Mouse (Mus musculus) frontal cortex, adult (tissue): ENCODE data around the gene Plekho2.

Experiments
- ATAC-seq: cut with Nextera tagmentation; 2 replicates; pipeline ENCODE4 v1.9.2; 2017; ENCODE audit warnings: mild to moderate bottlenecking, moderate library complexity, mixed read lengths; ENCODE audit not compliant: low TSS enrichment

The Plekho2 gene

DNA sequence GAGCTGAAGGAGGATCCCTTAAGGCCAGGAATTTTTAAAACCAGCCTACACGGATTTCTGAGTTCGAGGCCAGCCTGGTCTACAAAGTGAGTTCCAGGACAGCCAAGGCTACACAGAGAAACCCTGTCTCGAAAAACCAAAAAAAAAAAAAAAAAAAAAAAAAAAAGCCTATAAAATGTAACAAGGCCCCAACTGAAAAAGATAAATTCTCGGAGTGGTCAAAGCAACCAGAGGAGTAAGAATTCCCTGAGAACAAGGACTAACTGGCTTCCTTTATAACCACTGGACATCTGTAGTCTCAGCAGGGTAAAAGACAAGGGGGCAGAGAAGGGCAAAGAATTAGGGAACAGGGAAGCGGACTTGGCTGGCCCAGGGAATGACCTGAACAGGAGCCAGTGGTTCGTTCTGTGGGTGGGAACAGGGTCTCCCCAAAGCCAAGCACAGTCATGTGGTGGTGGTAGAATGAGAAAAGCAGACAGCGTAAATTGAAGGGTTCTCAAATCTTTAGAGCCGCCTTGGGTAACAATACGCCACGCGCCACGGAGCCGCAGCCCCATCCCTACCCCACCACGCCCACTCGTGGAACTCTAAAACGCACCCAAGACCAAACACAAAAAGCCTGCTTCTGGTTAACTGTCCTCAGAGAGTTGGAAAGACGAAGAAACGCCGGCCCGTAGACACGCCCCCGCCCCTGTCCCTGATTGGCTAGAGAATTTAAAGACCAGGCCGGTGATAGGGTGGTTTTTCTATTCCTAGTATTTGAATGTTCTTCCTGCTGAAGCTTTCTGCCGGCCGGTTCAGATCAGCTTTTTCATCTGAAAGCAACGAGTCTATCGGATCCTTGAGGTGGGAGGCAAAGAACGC lies 6.8 kb upstream of the Plekho2 start, which contains the start of gene Pif1:
Pif1 (plus strand) TSS at position 755 of the 864 bp plus-strand sequence.
- peak; percentile 80 for ATAC-seq

DNA sequence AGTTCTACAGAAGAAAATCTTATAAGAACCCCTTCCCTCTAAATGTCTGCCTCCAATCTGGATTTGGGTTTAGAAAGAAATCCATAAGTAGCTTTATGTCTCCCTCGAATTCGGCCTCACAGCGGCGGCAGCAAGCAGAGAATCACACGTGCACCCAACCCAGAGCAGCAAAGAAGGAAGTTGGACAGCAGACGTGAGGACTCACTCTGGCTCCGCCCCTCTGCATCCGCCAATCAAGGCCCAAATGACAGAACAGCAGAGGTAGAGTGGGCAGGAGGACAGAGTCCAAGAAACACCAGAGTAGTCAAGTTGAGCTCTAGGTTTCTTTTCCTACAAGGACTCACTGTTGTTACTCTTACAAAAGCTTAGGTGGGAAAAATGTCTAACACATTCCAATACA lies 3.2 kb upstream of the Plekho2 start:
- no peak for ATAC-seq

DNA sequence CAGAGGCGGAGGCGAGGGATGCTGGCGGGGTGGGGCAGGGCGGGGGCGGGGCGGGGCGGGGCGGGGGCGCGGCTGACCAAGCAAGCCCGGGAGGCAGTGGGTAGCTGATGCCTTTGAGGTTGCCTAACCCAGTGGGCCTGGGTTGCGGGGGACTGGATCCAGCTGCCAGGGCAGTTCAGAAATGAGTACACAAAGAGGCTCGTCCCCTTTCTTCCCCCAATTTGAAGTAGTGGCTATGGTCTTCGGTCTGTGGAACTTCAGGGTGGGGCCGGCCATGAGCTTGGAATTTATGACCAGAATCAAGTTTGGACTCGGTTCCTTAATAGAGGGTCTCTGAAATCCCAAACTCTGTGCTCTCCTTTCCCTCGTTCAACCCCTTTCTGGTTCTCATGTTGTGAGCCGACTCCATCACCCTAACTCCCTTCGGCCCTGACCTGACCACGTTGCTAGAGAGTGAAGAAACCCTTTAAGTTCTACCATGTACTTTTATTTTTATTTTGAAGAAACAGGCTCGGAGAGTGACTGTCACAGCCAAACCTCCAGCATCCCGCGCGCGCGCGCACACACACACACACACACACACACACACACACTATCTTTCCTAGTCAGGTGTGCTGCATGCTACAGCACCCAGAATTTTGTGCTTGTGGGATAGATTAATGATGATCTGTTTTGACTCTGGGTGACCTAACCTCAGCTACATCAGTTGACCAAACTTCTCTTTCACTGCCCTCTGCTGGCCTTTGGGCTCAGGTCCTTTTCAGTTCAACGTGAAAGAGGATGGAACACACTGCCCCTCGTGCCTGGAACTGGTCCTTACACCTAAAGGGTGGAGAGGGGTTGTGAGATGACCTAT lies 789 bp upstream of the Plekho2 start:
- ATAC-seq, result peak; percentile 62

DNA sequence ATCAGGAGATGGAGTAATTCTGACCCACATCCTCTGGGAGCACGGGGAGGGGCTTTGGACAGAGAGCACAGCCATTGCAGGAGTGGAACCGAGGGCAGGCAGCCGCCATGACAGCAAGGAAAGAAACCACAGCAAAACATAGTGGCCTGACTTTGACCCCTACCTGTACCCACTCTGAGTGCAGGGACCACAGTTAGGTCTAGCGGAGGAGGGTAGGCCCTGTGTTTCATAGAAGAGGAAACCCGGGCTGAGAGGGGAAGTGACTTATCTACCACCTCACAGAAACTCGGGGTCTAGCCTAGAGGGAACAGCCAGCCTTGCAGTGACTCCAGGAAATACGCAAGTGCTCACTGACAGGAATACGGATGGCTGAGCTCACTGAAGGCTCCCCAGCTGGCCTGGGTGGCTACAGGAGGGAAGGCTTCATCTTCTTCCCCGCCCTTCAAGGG lies 1.0 kb downstream of the Plekho2 start:
- no peak for ATAC-seq

DNA sequence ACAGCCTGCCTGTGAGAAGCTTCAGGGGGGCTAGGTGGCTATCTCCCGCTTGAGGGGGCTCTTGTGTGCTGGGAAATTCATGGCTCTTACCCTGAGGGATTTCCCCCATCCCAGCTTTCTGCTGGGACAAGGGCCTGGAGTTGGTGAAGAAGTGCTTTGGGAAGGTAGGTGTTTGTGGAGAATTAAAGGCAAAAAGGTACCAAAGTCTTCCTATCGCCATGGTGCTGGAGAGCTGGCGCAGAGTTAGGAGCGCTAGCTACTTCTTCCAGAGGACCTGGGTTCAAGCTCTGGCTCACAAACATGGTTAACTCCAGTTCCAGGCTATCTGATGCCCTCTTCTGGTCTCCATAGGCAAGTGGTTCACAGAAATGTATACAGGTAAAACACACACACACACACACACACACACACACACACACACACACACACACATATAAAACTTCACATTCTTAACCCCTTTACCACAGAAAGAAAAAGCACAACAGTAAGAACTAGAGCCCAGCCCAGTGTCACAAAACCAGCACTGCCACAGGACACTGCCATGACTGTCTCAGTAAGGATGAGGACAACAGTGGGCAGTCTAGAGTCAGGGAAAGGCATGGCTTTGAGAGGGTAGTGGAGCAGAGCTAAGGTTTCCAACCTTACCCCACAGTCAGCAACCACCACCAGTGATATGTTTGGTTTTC lies 2.2 kb downstream of the Plekho2 start:
- no peak for ATAC-seq

DNA sequence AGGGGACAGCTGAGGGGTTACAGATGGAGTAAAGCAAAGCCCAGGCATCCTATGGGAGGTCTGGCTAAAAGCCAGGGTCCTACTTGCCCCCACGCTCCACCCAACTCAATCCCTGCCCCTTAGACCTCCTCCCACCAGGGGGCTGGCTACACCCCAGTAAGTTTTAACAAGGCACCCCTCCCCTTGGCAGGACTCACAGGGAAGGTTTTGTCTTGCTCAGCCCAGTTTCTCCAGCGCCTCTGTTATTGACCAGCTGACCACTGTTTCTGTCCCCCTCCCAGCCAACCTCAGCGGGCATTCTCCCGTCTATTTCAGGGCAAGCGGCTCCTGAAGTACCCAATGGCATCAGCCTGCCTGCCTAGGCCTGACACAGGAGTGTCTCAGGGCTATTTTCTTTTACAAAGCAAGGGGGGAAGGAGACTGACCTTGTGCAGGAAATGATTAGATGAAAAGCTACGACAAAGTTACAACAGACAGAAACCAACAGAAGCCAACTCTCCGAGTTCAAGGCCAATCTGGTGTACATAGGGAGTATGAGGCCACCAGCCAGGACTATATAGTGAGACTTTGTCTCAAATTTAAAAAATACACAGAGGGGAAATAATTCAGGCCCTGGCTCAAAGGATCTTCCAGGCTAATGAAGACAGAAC lies 2.9 kb downstream of the Plekho2 start:
- no peak for ATAC-seq

DNA sequence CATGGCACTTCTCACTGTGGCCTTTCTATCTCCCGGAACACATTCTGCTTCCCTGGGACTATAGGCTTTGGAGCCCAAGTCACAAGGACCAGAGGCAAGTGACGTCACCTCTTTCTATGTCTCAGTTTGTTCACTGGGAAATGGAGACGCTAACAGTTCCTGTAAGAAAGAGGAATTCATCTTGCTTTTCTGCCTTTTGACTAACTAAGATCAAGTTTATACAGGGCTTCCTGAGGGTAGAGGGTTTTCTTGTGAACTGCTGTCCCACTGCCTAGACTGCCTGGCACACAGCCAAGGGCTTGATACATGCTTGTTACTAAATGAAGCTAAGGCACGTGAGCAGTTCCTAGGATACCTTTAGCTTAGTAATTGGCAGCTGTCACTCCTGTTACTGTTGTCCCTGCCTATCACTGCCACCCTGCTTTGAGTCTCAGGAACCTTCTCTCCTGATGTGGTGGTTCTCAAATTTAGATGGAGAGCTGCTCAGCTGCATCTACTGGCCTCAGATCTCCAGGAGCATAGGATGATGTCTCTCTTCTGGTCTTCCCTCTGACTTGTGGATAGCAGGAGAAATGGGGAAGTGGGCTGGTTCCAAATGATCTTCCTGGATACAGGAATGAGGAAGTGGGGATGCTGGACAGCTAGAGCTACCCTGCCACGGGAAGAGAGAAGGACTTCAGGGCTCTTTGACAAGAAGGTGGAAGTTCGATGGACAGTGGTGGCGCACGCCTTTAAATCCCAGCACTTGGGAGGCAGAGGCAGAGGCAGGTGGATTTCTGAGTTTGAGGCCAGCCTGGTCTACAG lies 4.2 kb downstream of the Plekho2 start:
- no peak for ATAC-seq

DNA sequence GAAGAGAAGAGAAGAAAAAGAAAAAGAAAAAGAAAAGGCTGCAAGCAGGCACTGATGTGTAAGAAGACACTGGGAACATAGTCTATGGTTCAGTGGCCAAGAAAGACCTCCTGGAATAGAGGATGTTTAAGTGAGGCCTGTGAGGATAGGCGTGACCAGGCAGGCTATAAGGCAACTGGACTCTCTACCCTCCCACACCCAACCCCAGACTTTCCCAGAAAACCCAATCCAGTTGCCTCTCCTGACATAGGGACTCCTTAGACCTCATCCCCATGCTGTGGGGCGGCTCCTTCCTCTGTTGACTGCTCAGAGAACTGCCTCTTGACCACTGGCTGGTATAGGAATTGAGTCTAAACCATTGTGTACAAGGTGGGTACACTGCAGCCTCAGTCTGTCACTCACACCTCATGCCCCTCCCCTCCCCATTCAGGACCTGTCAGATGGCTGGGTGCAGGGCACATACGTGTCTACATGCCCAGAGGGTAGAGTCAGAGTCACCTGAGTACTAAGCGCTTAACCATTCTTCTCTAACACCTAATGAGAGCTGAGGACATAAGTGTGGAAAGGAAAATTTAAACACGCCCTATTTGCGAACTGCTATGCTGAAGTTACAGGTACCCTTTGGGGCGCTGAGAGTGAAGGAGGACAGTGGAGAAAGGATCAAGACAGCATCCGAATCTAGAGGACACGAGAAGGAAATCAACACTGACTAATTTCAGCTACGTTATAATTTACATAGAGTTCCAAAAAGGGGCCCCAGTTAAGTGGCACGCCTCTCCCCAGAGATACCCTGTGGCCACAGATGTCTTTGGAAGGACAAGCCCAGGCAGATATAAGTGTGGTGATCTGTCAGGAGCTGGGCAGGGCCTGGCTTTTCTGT lies 5.1 kb downstream of the Plekho2 start:
- no peak for ATAC-seq

DNA sequence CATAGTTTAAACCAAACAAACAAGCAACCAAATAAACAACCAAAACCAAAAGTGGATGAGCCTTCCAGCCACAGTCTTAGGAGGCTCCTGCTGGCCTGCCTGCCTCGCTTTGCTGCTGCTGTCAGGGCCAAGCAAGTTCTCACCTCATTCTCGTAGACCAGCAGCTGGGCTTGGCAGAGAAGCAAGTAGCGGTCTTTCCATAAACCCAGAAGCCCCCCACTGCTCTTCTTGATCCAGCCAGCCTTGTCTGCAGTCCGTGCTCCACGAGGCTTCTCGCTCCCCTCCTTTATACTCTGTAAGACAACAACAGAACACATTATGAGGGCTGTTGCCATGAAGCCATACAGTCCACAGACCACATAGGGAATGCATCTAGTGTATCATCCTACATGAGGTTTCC lies 7.0 kb downstream of the Plekho2 start:
- ATAC-seq, result no peak

DNA sequence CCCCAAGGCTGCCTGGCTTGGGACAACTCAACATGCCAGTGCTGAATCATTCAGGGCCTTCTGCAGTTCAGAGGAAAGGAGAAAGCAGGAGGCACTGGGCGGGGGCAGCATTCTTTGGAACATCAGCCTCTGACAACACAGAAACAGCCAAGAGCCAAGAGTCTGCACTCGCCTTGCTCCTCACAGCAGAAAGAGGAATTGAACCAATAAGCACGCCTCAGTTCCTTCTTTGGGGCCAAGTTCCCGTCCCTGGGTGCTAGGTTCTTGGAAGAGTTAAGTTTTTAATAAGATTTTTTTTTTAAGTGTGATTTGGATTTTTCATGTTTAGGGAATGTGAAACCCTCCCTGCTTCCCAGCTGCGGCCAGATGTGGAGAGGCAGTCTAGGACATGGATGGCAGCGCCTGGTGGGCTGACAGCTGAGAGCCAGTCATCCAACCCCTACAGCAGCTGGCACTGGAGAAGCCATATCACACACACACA lies 10.3 kb downstream of the Plekho2 start:
- ATAC-seq, result no peak

DNA sequence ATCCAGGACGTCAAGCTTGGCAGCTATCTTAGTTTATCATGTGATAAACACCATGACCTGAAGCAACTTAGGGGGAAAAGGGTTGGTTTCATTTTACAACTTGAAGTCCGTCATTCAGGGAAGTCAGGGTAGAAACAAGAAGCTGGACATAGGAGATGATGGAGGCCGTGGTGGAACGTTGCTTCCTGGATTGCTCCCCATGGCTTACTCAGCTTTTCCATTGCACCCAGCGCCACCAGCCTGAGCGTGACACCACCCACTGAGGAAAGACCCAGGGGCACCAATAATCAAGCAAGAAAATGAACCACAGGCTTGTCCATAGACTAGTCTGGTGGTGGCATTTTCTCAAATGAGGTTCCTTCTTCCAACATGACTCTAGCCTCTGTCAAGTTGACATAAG lies 11.1 kb downstream of the Plekho2 start:
- ATAC-seq, result no peak

DNA sequence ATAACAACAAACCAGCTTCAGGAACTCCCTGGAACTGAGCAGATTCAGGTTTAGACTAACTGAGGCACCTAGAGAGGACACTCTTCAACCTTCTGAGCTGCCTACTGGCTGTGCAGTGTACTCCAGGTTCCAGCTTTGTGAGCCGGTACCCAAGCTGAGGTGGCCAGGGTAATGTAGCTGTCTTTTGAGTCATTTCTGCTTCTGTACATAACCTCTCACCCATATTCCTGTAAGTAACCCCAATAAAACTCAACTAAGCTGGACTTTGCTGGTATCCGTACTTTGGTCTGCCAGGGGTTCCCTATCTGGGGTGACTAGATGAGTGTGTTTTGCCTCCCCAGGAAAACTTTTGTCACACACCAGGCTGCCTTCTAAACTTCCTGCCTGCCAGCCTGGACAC lies 15.1 kb downstream of the Plekho2 start:
- no peak for ATAC-seq

DNA sequence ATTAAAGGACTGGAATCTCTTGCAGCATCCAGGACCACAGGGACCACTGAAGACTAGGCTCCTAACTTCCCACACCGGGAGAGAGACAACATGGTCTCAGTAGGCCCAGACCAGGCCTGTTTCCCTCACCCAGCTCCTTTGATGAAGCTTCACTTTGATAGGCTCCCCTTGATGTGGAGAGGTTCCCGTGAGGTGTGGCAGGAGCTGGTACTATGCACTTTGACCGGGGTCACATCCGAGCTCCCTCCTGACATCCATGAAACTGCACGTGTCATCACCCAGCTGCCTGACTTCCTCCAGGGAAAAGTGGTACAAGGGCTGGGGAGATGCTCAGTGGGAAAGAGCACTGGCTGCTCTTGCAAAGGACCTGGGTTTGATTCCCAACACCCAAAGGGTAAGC lies 16.8 kb downstream of the Plekho2 start:
- no peak for ATAC-seq

DNA sequence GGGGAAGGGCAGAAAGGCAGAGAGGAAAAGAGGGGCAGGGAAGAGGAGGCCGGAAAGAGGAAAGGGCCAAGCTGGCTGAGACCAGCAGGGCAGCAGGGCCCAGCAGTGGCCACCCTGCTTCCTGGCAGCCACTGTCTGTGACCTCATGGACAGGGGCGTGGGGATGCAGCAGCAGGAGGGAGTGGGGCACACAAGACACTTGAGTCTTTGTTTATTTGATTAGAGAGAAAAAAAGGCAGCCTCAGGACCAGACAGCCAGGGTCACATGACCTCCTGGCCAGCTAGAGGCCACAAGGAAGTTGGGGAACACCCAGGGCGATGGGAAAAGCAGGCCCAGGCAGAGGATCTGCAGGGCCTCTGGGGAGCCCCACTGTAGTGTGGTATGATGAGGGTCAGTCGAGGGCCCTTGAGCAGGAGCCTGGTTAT lies 17.7 kb downstream of the Plekho2 start:
- peak; percentile 80 for ATAC-seq

DNA sequence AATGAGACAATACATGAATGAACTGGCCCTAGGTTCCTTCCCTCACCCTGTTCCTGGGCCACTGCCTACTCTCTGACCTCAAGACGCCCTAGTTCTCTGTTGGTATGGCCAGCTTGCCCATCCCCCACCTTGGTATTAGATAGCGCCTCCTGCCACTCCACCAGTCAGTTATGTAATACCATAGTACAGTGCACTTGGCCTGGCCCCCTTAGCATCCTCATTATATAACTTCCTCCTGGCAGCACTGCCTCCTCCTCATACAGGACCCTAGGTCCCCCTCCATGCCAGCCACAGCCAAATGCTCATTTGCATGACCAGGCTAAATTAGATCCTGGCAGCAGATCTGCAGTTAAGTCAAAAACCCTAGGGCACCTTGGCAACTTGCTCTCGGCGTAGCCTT lies 18.8 kb downstream of the Plekho2 start:
- peak; percentile 11; the same call in 1 of the 2 replicates for ATAC-seq

DNA sequence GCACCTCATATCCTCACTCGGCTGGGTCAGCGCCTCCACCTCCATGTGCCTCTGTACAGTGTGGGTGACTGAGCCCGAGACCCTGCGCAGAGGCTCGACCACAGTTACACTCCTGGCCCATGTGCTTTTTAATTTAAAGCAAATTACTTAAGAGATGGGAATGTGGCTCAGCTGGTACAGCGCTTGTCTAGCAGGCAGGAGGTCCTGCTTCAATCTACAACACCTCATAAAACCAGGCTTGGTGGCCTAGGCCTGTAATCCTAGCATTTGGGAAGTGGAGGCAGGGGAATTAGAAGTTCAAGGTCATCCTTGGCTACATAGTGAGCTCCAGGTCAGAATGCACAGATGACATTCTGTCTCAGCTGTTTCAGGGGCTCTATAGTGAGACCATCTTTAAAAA lies 21.0 kb downstream of the Plekho2 start:
- ATAC-seq, result no peak

DNA sequence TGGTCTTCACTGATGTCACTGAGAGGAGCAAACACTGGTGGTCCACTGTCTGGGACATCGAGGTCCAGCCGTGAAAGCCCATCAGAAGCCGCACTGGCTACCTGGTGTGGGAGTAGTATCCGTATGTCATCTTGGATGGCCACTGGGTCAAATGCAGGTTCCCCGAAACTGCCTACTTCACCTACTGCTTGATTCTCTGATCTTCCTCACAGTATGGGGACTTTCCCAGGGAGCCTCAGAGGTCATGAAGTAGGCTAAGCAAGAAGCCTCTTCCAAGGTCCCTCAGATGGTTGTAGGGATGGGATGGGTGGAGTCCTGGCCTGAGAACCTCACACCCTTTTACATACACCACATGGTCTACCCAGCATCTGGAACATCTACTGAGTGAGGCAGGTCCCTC lies 22.9 kb downstream of the Plekho2 start:
- ATAC-seq, result no peak

DNA sequence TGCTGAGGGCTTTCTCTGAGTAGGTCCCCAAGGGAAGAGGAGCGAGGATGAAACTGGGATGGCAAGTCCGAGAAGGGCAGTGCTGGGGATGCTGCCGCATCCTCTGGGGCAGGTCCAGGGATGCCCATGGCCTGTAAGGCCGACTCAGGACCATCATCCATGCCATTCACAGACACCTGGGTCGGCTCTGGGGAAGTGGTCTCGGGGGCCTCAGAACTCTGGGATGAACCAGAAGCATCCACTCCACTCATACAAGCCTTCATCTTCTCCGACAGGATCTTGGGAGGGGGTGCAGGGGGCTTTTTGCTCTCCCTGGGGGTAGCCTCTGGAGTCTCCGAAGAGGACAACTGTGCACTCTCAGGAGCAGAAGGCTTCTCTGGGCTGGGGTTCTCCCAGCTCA lies 23.5 kb downstream of the Plekho2 start:
- ATAC-seq, result no peak

DNA sequence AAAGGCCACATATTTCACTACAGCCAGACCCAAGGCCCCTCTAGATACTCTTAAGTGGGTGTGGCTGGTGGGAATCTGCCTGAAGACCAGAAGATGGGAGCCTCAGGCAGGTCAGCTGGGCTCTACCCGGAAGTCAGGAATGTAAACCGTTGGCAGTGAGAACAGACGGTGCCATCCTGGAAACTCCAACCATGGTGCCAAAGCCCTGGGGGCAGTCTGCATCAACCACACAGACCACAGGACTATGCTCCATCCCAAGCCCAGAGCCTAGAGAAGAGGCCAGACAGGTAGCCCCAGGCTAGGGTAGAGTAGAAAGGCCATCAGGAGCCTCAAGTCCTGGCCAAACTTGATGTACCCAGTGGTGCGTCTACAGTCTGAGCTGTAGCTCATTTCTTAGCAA lies 24.2 kb downstream of the Plekho2 start:
- ATAC-seq, result no peak

DNA sequence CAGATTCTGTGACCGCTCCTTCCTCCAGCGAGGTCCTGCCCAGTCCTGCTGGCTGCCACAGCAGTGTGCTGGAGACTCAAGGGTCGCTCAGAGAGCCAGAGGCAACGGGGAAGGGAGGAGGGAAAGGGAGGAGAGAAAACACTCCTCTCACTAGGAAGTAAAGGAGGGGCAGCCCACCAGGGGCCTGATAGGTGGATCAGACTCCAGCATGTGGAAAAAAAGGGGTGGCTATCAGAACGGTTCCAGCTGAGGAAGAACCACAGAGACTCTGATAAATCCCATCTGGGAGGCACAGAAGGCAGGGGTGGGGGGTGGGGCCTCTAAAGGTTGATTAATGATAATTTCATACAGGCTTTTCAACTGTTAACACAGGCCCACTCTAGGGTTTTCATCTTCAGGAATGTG lies 24.8 kb downstream of the Plekho2 start:
- no peak for ATAC-seq
